Mouse (Mus musculus) hindbrain, embryonic 14.5 days (tissue): ENCODE measurements around the gene Pxylp1. TPM values are rescaled to one million over a fixed set of nuclear protein-coding genes. Genes with fewer than 3 reads are reported as not detected.
A peak's percentile ranks its signal among the peaks of the same experiment; 100 is the strongest.
"Not testable (repeated sequence)": the region's sequence is repeated elsewhere in the genome, so short reads cannot be mapped to it uniquely, and the experiment has no call there.

Source experiments
- ATAC-seq: fragments of 200-750 bp; cut with Nextera tagmentation; 2 replicates; pipeline ENCODE4 v1.8.0; 2017; ENCODE audit warnings: moderate number of reproducible peaks, mild to moderate bottlenecking, moderate TSS enrichment, moderate library complexity; ENCODE audit not compliant: low FRiP score
- DNase-seq: peaks from one replicate; pipeline ENCODE4 v3.0.0-alpha.2; 2015; ENCODE audit warnings: low spot score
- H3K27ac ChIP-seq: fragments of 300-500 bp; sonication (generic); 2 replicates; pipeline ENCODE4 v1.5.1; 2014; ENCODE audit warnings: mild to moderate bottlenecking, moderate library complexity
- H3K27me3 ChIP-seq: fragments of 300-500 bp; sonication (generic); 2 replicates; pipeline ENCODE4 v1.6.1; 2014; ENCODE audit warnings: mild to moderate bottlenecking, low read length, mixed read lengths; ENCODE audit not compliant: control insufficient read depth, insufficient read depth
- H3K36me3 ChIP-seq: fragments of 300-500 bp; sonication (generic); replicated peaks from 2 replicates; pipeline ENCODE4 v1.6.1; 2014; ENCODE audit not compliant: control insufficient read depth, insufficient read depth
- H3K4me1 ChIP-seq: fragments of 300-500 bp; sonication (generic); replicated peaks from 2 replicates; pipeline ENCODE4 v1.6.1; 2014; ENCODE audit warnings: antibody characterized with exemption, low read length, mixed read lengths; ENCODE audit not compliant: control insufficient read depth, insufficient read depth
- H3K4me2 ChIP-seq: fragments of 300-500 bp; sonication (generic); replicated peaks from 2 replicates; pipeline ENCODE4 v1.6.1; 2014; ENCODE audit warnings: mild to moderate bottlenecking, moderate library complexity
- H3K4me3 ChIP-seq: fragments of 300-500 bp; sonication (generic); replicated peaks from 2 replicates; pipeline ENCODE4 v1.5.1; 2014; ENCODE audit warnings: mild to moderate bottlenecking, low read length
- H3K9ac ChIP-seq: fragments of 300-500 bp; sonication (generic); 2 replicates; pipeline ENCODE4 v1.6.1; 2014
- H3K9me3 ChIP-seq: fragments of 300-500 bp; sonication (generic); 2 replicates; pipeline ENCODE4 v1.6.1; 2016; ENCODE audit warnings: low read length; ENCODE audit not compliant: control insufficient read depth
- WGBS: fragments of 180-500 bp; shearing (Covaris S2); extraction: QIAGEN DNeasy Blood & Tissue Kit; methylation state at CpG from one replicate; pipeline ENCODE4 v1.1.7; 2014; 5-methylcytosine and 5-hydroxymethylcytosine counted together
- polyA plus RNA-seq: library from polyadenylated mRNA; unstranded; fragments of >200 nt; fragmentation: Nextera tagmentation; extraction: Ambion mirVana; gene quantifications from 2 replicates; pipeline ENCODE4 v1.2.1, GENCODE M21; 2014

The Pxylp1 gene
- polyA plus RNA-seq, result 34.6 and 43.9 TPM in 2 replicates

DNA sequence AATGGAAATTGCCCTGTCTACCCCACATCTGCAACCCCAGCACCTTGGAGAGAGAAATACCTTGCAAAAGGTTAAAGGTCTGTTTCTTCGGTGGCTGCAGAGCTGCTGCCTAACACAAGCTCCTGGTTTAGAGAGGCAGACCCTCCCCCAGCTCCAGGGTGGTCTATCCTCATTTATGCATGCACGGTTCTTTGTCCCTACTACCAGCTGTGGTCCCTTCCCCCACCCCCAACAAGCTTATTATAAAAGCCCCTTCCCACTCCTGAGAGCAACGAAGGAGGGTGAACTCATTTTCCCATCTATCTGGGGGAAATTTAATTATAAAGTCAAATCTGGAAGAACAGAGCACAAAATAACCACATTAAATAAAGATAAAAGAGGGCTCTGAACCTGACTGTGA, at the start of gene Pxylp1:
Gene Pxylp1, minus strand, starts transcription at position 124 of the 400 bp plus-strand sequence.
- Histone ChIP-seq H3K27me3 (no peaks in the 10 kb centered on the region), H3K9me3 (no peaks in the 10 kb centered on the region), H3K4me3 (no peak within 1 kb of the TSS), H3K9ac (peak within 1 kb of the TSS; percentile 39; the same call in 1 of the 2 replicates), H3K4me2 (peak within 1 kb of the TSS; percentile 30), H3K4me1 (peaks cover 43% of the 10 kb centered on the region), H3K27ac (peak within 1 kb of the TSS; percentile 78), H3K36me3 (no peaks in the 10 kb centered on the region)
- 3% methylated on average over 3 of the region's 3 CpGs for WGBS
- ATAC-seq (no peak), DNase-seq (peak; percentile 51)

DNA sequence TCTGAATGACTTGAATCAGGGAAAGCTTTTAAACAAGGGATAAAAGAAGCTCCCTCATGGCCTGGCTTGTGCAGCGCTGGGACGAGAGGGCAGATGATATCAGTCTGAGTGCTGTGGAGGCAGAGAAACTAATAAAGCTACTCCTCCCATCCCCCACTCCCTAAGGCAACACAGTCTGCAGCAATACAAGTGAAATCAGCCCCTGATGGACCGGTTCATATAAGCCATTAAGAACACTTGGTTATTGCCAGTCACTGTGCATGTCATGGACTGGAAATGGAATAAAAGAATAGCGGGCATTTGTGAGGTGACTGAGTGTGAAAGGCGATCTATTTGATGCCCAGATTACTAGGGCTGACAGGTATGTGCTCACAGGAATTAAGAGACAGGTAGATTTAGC, 46.4 kb upstream of the Pxylp1 start:
- peak; percentile 59; the same call in 1 of the 2 replicates for ATAC-seq

DNA sequence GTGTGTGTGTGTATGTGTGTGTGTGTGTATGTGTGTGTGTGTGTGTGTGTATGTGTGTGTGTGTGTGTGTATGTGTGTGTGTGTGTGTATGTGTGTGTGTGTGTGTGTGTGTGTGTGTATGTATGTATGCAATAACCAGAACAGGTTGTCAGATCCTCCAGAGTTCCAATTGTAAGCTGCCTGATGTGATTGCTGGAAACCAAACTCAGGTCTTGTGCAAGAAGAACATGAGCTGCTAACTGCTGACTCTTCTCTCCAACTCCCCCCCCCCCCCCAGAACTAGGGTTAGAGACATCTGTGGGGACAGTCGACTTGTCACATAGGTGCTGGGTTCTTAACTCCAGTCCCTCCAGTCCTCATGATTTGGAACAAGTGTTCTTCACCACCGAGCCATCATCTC, 44.0 kb upstream of the Pxylp1 start:
- ATAC-seq, H3K4me1 ChIP-seq, H3K9ac ChIP-seq, H3K4me3 ChIP-seq, H3K36me3 ChIP-seq, DNase-seq, H3K9me3 ChIP-seq, H3K27ac ChIP-seq, H3K4me2 ChIP-seq, H3K27me3 ChIP-seq: not testable (repeated sequence)
- 91% methylated on average over 2 of the region's 2 CpGs for WGBS

More for the DNA sequence above, 46.4 kb upstream of the Pxylp1 start:
- Histone ChIP-seq H3K9me3 (no peaks in the 10 kb centered on the region), H3K4me1 (peaks cover 8% of the 10 kb centered on the region), H3K4me3 (no peak overlapping the region), H3K36me3 (peaks cover 4% of the 10 kb centered on the region), H3K9ac (no peak overlapping the region), H3K27me3 (no peaks in the 10 kb centered on the region), H3K4me2 (no peak overlapping the region), H3K27ac (peak overlapping the region; percentile 78)
- no peak for DNase-seq
- 40% methylated on average over 5 of the region's 5 CpGs for WGBS

DNA sequence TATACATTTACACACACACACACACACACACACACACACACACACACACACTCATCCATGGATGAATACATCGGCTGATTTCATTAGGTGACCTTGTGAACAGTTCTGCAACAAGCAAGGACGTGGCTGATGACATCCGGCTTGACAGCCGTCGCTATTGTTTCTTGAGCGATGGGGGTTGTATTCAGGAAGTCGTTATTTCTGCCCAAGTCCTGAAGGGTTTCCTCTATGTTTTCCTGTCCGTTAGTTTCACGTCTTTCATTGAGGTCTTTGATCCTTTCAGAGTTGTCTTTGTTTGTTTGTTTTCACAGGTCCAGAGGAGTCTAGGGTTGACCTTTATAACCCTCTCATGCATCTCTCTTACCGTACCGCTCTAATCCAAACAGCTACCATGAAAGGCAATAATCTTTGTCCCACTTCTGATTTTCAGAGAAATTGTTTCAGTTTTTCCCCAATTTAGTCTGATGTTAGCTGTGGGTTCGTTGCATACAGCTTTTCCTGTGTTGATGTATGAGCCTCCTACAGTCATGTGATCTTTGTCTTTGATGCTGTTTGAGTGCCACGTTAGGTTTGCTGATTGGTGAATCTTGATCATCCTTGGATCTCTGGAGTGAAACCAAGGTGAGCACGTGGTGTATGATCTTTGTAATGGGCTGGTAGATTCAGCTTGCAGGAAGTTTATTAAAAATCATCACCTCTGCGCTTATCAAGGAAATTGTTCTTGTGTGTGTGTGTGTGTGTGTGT, 43.3 kb upstream of the Pxylp1 start:
- Histone ChIP-seq H3K4me3 (no peak overlapping the region), H3K27me3 (no peaks in the 10 kb centered on the region), H3K36me3 (no peaks in the 10 kb centered on the region), H3K27ac (no peak overlapping the region), H3K9me3 (no peaks in the 10 kb centered on the region), H3K9ac (no peak overlapping the region), H3K4me1 (peaks cover 8% of the 10 kb centered on the region), H3K4me2 (no peak overlapping the region)
- WGBS, result 69% methylated on average over 15 of the region's 15 CpGs
- DNase-seq (no peak), ATAC-seq (no peak)

DNA sequence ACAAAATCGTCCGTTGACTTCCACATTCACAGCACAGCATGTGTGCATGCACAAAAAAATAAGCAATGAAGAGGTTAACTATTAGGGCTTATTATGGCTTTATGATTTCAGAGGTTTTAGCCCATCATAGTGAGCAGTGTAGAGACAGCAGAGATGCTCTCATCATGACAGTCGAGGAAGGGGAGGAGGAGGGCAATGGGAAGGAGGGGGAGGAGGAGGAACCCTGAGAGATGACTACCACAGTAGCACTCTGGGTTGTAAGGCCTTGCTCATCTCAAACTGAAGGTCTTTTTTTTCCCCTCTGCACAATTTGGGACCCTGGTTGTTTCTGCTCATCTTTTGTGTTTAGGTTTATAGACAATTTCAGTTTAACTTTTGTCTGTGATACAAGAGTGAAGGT, 42.3 kb upstream of the Pxylp1 start:
- H3K27me3 ChIP-seq, result no peaks in the 10 kb centered on the region
- H3K4me1 ChIP-seq, result peaks cover 8% of the 10 kb centered on the region
- H3K4me2 ChIP-seq, result no peak overlapping the region
- no peak for ATAC-seq
- WGBS, result 76% methylated on average over 3 of the region's 3 CpGs
- H3K4me3 ChIP-seq, result no peak overlapping the region
- no peak overlapping the region for H3K9ac ChIP-seq
- no peak overlapping the region for H3K27ac ChIP-seq
- no peaks in the 10 kb centered on the region for H3K9me3 ChIP-seq
- no peaks in the 10 kb centered on the region for H3K36me3 ChIP-seq
- no peak for DNase-seq

DNA sequence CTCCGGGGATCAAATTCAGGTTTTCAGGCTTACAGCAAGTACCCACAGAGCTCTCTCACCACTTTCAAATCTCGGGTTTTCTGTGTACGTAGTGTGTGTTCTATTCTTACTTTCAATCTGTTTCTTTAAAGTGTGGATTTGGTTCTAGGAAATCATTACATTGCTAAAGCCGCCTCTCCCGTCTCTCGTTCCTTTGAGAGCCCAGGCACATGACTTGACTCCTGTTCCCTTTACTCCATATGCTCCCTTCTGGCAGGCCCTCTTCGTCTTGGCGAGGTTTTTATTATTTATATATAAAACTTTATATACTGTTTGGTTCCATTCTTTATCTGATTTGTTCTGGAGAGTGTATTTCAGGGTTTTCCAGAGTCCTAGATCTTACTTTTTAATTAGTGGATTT, 40.3 kb upstream of the Pxylp1 start:
- Histone ChIP-seq H3K4me1 (no peaks in the 10 kb centered on the region), H3K27me3 (no peaks in the 10 kb centered on the region), H3K9ac (no peak overlapping the region), H3K4me3 (no peak overlapping the region), H3K9me3 (no peaks in the 10 kb centered on the region), H3K4me2 (no peak overlapping the region), H3K36me3 (no peaks in the 10 kb centered on the region), H3K27ac (no peak overlapping the region)
- DNase-seq (no peak), ATAC-seq (no peak)
- WGBS, result 92% methylated on average over 8 of the region's 8 CpGs

DNA sequence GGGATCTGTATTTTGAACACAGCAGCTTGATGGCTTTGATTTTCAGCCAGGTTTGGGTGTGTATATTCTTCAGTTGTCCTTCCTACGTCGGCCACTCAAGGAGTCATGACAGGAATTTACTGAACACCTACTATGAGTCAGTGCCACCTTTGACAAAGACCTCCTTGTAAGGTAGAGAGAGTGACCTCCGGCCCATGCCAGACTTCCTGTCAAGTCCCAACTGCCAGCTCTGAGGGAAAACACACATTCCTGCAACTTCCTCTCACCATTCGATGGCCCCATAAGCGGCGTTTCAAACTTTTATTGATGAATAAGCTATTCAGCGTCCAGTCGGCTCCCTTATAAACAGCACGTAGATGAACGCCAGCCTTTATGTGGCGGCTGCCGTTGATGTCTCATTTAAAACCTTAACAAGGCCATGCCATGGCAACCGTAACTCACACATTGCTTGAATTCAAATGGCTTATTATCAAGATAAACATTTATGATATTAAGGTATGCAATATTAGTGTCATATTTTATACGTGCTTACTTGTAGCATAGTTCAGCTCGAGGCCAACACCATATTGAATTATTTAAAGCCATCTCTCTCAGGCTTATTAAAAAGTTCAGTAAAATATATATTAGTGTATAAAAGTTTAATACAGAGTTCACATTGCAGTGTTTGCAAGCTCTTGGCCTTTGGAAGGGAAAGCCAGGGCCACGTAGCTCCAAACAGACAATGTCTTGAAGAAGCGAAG, 31.3 kb upstream of the Pxylp1 start:
- Histone ChIP-seq H3K27me3 (no peaks in the 10 kb centered on the region), H3K27ac (no peak overlapping the region), H3K36me3 (no peaks in the 10 kb centered on the region), H3K4me3 (no peak overlapping the region), H3K9me3 (no peaks in the 10 kb centered on the region), H3K4me2 (no peak overlapping the region), H3K4me1 (no peaks in the 10 kb centered on the region), H3K9ac (no peak overlapping the region)
- WGBS, result 79% methylated on average over 17 of the region's 17 CpGs
- ATAC-seq (no peak), DNase-seq (no peak)

DNA sequence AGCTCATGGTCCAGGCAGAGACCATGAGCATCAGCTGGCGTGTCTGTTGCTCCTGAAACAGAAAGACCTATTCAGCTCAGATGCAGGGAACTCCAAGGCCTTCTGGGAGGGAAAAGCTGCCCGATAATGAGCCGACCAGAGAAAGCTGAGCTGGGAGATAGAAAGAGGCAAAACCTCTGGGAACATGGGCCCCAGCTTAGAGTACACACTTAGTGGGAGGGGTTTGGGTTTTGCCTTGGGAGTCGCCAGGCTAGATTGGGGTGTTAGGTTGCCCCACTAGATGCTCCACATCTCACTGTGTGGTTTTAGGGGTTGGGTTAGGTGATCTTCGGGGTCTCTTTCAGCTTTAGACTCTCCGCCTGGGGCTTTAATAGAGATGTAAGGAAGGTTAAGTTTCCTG, 30.6 kb upstream of the Pxylp1 start:
- H3K36me3 ChIP-seq, result no peaks in the 10 kb centered on the region
- 73% methylated on average over 6 of the region's 6 CpGs for WGBS
- no peaks in the 10 kb centered on the region for H3K9me3 ChIP-seq
- ATAC-seq (no peak), DNase-seq (no peak)
- no peaks in the 10 kb centered on the region for H3K4me1 ChIP-seq
- H3K27me3 ChIP-seq, result no peaks in the 10 kb centered on the region
- no peak overlapping the region for H3K4me2 ChIP-seq
- no peak overlapping the region for H3K4me3 ChIP-seq
- H3K27ac ChIP-seq, result no peak overlapping the region
- no peak overlapping the region for H3K9ac ChIP-seq

DNA sequence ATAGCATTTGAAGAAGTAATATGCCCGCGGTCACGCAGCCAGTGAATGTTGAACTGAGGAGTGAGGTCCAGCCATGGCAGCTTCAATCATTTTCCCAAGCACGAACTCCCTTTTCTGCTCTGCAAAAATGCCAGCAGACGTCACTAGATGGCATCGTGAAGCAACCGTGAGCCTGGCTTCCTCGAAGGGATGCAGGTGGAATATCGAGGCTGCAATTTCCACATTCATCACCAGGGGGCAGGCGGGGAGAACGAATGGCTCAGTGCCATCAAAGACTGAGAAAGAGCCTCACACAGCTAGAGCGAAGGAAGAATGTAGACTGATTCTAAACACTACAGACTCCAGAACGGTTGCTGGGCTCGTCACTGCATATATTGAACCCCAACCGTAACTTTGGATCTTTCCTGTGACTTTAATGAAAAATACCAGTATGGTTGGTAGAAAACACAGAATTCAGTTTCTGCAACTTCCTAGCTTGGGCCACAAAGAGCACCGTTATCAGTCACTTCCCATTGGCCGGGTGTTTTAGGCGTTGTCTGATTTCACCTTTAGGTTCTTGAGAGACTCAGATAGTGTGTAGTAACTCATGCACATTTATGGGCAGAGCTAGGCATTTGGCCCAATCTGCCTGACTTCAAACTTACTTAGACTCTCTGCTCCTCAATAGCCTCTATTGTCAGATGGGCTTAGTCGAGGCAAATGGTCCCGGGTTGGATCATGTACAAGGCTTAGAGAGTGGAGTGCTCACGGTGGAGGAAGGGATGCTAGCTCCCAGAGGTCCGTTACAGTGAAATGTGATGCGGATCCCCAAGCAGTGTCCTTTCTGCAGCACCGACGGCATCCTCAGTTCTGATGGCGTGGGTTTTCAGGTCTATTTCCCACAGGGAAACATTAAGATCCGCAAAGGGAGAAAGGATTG, 24.4 kb upstream of the Pxylp1 start:
- Histone ChIP-seq H3K9ac (no peak overlapping the region), H3K4me2 (no peak overlapping the region), H3K4me1 (no peaks in the 10 kb centered on the region), H3K27ac (no peak overlapping the region), H3K9me3 (no peaks in the 10 kb centered on the region), H3K4me3 (no peak overlapping the region), H3K36me3 (no peaks in the 10 kb centered on the region), H3K27me3 (no peaks in the 10 kb centered on the region)
- DNase-seq (peak; percentile 100), ATAC-seq (peak; percentile 82)
- WGBS, result 38% methylated on average over 27 of the region's 27 CpGs
